Mouse (Mus musculus): ENCODE measurements around the gene Gm47985.
A peak's percentile ranks its signal among the peaks of the same experiment; 100 is the strongest.
"Not testable (repeated sequence)": the region's sequence is repeated elsewhere in the genome, so short reads cannot be mapped to it uniquely, and the experiment has no call there.

The Gm47985 gene

GRCm38 (mm10) chr1:151177937-151178271, 4.4 kb upstream of the Gm47985 start:
- DNase-seq: no peak

DNA sequence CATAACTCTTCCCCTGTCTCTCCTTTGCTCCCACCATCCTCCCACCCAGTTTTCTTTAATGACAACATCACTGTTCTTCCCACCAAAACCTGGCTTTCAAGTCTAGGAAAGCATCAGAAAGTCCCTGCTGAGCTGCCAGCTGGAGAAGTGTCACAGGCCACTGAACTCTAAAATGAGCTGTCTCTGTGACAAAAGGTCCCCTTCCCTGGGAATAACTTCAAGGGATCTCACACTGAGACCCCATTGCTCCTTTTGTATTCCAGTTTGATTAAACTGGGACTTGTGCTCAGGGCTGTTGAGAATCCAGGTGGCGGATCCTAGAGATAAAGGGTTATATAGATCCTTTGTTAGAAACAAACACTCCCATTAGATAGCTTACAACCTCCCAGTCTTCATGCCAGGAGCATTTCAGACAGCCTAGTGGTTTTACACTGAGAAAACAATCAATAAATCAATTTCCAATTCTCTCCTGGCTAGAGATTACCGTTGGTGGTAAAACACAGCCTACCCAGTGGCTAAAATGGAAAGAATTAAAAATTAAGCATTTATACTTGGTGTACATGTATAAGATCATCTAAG, 3.7 kb upstream of the Gm47985 start:
- no peak for DNase-seq

DNA sequence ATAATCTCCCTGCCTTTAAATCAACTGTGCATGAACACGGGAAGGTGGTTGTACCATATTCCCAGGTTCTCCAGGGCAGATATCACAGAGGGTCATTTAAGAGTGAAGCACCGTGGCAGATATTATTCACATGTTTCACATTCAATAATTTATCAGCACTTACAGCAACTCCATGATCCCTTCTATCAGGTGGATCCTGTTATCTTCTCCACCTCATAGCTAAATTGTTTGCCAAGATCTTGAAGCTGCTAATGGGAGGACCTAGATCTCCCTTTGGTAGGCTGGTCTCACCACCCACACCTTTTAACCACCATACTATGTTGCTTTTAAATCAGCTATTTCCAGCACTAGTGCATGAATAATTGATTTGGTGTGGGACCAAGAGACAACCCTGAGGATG, 2.2 kb upstream of the Gm47985 start:
- DNase-seq: no peak

GRCm38 (mm10) chr1:151186186-151186585, 3.8 kb downstream of the Gm47985 start:
- not testable (repeated sequence) for DNase-seq

DNA sequence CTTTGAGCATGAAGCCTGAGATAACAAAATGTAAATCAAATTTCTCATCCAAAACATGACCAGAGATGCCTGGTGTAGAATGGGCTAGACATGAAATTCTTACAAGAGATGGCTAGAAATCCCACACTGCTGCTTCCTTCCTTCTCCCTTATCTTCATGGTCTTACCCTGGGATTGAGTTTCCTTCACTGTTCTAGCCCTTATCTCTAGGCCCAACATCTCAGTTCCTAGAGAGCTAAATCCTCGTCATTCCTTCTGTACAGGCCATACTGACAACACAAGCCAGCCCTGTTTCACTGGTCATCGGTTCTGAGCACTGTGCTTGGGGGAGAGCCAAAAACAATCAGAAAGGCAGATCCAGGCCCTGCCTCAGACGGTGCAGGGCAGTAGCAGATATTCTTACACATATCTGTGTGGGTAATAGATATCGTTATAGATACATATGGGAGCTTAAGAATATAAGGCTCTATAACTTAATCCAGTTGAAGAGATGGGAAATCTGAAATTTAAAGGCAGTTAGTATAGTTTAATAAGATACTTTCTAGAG, 4.6 kb downstream of the Gm47985 start:
- not testable (repeated sequence) for DNase-seq

DNA sequence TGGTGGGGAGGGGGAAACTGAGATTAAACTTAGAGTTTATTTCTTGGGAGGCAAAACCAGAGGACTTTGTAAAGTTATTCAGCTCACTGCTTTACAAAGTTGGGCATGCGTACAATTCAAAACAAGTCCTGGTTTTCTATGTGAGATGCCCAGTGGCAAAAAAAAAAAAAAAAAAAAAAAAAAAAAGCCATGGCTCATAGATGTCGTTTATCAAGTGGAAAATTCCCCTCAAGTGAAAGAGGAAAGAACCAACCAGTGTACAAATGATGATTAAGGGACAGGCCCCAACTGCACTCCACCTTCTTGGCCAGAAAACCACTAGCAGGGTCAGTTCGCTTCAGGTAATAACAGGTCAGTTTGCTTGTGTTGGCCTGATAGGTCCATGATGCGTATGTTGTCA, 6.1 kb downstream of the Gm47985 start:
- no peak for DNase-seq

- not testable (repeated sequence) for DNase-seq
These were observed 9.7 kb downstream of the Gm47985 start, which contains the start of gene Gm8947 for GRCm38 (mm10) chr1:151192075-151192474. Gm8947 (plus strand) TSS chr1:151192376.

- not testable (repeated sequence) for DNase-seq
These were observed 10.4 kb downstream of the Gm47985 start for GRCm38 (mm10) chr1:151192739-151193138.

GRCm38 (mm10) chr1:151195986-151196385, 13.6 kb downstream of the Gm47985 start:
- not testable (repeated sequence) for DNase-seq

GRCm38 (mm10) chr1:151196690-151197089, 14.4 kb downstream of the Gm47985 start:
- not testable (repeated sequence) for DNase-seq

GRCm38 (mm10) chr1:151198120-151198519, 15.8 kb downstream of the Gm47985 start, which contains the start of gene Gm47995:
Gm47995 (plus strand) TSS chr1:151198448.
- not testable (repeated sequence) for DNase-seq

GRCm38 (mm10) chr1:151200620-151201019, 18.3 kb downstream of the Gm47985 start:
- DNase-seq: not testable (repeated sequence)

- DNase-seq: not testable (repeated sequence)
These were observed 20.4 kb downstream of the Gm47985 start for GRCm38 (mm10) chr1:151202771-151203170.

GRCm38 (mm10) chr1:151203818-151204217, 21.5 kb downstream of the Gm47985 start, which contains the start of gene 3110040M04Rik:
3110040M04Rik (plus strand) TSS chr1:151204121.
- not testable (repeated sequence) for DNase-seq

GRCm38 (mm10) chr1:151208493-151208892, 26.2 kb downstream of the Gm47985 start:
- DNase-seq: not testable (repeated sequence)

DNA sequence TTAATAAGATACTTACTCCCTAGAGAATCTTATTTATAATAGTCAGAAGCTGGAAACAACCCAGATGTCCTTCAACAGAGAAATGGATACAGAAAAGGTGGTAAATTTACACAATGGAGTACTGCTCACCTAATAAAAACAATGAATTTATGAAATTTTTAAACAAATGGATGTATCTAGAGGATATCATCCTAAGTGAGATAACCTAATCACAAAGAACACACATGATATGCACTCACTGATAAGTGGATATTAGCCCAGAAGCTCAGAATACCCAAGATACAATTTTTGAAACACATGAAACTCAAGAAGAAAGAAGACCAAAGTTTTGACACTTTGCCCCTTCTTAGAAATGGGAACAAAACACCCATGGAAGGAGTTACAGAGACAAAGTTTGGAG, 26.6 kb downstream of the Gm47985 start:
- DNase-seq: not testable (repeated sequence)

GRCm38 (mm10) chr1:151209824-151210355, 27.6 kb downstream of the Gm47985 start, which contains the start of gene Gm47996:
Gm47996 (plus strand) TSS chr1:151210131.
- DNase-seq: peak; percentile 15 to 17

DNA sequence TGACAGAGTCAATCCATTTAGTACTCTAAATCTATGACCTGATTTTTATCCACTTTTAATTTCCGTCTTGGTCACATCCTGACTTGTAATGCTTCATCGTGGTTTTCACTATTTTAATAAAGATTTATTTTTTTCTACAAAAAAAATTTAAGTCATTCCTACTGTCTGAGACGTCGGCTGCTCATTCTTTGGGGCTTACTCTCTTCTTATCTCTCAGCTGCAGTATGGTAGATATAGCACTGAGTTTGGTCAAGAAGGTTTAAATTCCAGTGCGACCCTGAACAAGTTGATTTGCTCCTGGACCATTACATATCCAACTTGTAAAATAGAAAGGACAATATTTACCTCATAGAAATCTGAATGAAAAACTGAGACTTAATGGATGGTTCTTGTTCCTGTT, 29.3 kb downstream of the Gm47985 start:
- DNase-seq: not testable (repeated sequence)

GRCm38 (mm10) chr1:151214862-151215261, 32.5 kb downstream of the Gm47985 start:
- DNase-seq: no peak

DNA sequence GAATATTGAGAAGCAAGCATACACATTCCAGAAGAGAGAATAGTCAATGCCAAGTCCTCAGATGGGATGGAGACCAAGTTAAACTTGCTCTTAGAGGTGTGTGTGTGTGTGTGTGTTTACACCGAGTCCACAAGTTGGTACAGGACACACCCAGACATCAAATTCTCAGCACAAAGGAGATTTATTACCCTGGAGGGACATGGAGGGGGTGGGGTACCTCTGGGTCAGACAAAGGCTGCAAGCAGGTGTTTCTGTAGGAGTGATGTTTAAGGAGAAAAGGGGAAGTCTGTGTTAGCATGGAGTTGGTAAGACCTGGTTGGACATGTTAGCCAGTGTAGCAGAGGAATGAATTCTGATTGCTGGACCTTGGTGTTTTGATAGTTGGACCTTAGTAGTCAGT, 33.6 kb downstream of the Gm47985 start:
- DNase-seq: no peak

- DNase-seq: no peak
These were observed 34.1 kb downstream of the Gm47985 start for GRCm38 (mm10) chr1:151216417-151216816.

GRCm38 (mm10) chr1:151219045-151219444, 36.7 kb downstream of the Gm47985 start:
- DNase-seq: no peak

DNA sequence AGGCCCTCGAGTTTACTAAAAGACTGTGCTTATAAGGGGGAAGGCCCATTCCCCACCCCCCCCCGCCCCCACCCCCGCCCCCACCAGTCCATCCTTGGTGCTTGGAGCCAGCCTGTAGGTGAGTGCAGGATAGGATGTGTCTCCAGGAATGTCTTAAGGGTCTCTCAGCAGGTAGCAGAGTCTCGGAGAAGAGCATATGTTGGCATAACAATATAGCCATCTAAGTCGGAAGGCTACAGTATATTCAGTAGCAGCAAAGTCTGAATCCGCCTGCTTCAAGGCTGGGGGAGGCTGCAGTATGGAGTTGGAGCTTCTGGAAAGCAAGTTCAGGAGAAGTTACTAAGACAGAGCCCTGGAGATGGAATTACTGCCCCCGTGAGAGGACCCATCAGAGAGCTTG, 37.8 kb downstream of the Gm47985 start:
- no peak for DNase-seq

DNA sequence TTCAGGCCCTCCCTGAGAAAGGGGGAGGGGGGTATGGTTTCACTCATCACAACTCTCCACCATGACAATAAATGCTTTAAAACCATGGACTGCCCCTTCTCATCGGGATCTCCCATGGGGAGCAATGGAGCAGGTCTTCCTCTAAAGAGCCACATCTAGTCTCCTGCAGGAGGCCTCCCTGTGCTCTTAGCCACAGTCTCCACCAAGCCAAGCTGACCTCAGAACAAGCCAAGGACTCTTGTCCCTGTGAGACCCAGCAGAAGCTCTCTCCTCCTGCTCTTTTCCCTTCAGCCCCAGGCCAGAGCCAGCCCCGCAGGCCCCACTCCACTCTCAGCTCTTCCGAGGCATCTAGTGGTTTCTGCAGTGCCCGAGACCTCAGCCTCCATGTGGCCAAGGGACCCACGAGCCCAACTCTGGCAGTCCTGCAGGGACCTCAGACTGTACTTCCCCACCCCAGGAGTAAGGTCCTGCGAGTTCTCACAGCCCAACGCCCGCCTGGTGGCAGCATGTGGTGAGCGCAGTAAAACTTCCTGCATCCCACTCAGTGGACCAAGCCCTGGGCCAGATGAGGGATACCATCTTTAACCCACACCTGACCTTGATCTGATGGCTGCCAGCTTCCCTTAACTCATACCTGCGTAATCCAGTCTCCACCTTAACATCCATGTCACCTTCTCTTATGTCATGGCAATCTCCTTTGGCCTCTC, 40.4 kb downstream of the Gm47985 start:
- DNase-seq: no peak

Data from thymus, postnatal 36 days (tissue).